Mouse (Mus musculus) spleen, postnatal 0 days (tissue): ENCODE measurements around the gene Eef1akmt1. TPM values are rescaled to one million over a fixed set of nuclear protein-coding genes. Genes with fewer than 3 reads are reported as not detected.

Experiments used
- polyA plus RNA-seq: library from polyadenylated mRNA; unstranded; fragments of >200 nt; fragmentation: Nextera tagmentation; extraction: Ambion mirVana; gene quantifications from 2 replicates; pipeline ENCODE4 v1.2.1, GENCODE M21; 2015

Eef1akmt1 gene
- polyA plus RNA-seq: 40.6 and 42.5 TPM in 2 replicates

GRCm38 (mm10) chr14:57571155-57572133, at the start of gene Eef1akmt1:
Gene Eef1akmt1, minus strand, starts transcription at chr14:57571612.

GRCm38 (mm10) chr14:57524671-57525387, 46.6 kb downstream of the Eef1akmt1 start, which contains the start of gene Il17d:
Gene Il17d, plus strand, starts transcription at chr14:57524777.

Other genes with a start within 250 kb of the Eef1akmt1 start
- gene Cryl1, start 173.1 kb downstream of the Eef1akmt1 start, polyA plus RNA-seq: 19.1 and 25.0 TPM in 2 replicates
- gene Ift88, start 147.6 kb downstream of the Eef1akmt1 start, polyA plus RNA-seq: 4.6 and 4.9 TPM in 2 replicates
- gene Il17d, start 46.8 kb downstream of the Eef1akmt1 start, polyA plus RNA-seq: 0.55 and 0.65 TPM in 2 replicates
- 18.0 and 19.0 TPM in 2 replicates for gene Xpo4, start 93.8 kb upstream of the Eef1akmt1 start, polyA plus RNA-seq
- gene Gm49361, start 174.5 kb upstream of the Eef1akmt1 start, polyA plus RNA-seq: not detected in 2 replicates
- gene Lats2, start 186.8 kb upstream of the Eef1akmt1 start, polyA plus RNA-seq: 13.0 and 14.3 TPM in 2 replicates
- gene Sap18, start 226.6 kb upstream of the Eef1akmt1 start, polyA plus RNA-seq: 14.4 and 15.9 TPM in 2 replicates